Mouse (Mus musculus) left cerebral cortex, postnatal 10 days (tissue): ENCODE data around the gene 2410004B18Rik. TPM values are rescaled to one million over a fixed set of nuclear protein-coding genes. Genes with fewer than 3 reads are reported as not detected.
"Not testable (repeated sequence)": the region's sequence is repeated elsewhere in the genome, so short reads cannot be mapped to it uniquely, and the experiment has no call there.

Source experiments
- DNase-seq, 2 experiments: peaks; one replicate each; pipeline ENCODE4 v3.0.0; 2021 to 2022; ENCODE audit warnings: low spot score in 2 of 2, mixed read lengths in 1 of 2; ENCODE audit errors: extremely low spot score in 1 of 2
- intact Hi-C: fragments of 180-260 bp; cut with DNase I; formaldehyde crosslinking; loops from one replicate; pipeline ENCODE4 v1.15.1; 2025
- total RNA-seq, 2 experiments: library from RNA; stranded (reverse); gene quantifications; 2 replicates each; pipeline ENCODE4 v1.2.3; 2021

The 2410004B18Rik gene
- 10 to 100 TPM; 41.2 to 47.4 TPM for total RNA-seq

DNA sequence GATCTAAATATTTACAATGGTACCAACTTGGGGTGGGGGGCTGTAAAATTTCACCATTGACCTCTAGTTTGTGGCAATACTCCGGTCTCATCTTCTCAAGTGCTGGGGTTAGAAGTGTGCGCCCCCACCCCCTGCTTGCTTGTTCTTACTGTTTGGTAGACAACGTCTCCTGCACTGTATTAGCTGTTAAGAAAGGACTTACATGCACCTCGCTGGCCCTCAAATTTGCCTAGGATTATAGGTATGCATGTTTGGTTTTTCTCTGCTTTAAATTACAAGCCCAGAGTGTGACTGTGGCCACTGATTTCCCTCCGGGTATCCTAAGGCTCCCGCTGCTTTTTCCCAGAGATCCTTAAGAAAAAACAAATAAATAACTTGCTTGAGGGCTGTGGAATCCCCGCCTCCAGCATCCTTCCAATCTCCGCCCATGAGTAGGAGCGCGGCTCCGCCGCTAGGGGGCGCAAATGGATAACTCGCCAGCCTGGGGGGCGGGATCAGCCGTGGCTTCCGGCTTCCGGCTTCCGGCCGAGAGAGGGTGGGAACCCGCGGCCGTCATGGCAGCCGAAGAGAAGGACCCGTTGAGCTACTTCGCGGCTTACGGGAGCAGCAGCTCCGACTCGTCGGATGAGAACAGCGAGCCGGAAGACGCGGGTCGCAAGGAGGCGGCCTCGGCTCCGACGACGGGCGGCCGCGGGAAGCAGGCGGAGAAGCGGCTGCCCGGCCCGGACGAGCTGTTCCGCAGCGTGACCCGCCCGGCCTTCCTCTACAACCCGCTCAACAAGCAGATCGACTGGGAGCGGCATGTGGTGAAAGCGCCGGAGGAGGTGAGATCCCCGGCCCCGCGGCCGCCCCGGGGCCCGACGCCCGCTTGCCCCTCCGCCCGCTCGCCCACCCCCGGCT, at the start of gene 2410004B18Rik:
Gene 2410004B18Rik (plus strand): TSS at position 510 of the 900 bp plus-strand sequence.
- intact Hi-C loops = no loop called here
- peak; percentile 83 to 93 for DNase-seq

DNA sequence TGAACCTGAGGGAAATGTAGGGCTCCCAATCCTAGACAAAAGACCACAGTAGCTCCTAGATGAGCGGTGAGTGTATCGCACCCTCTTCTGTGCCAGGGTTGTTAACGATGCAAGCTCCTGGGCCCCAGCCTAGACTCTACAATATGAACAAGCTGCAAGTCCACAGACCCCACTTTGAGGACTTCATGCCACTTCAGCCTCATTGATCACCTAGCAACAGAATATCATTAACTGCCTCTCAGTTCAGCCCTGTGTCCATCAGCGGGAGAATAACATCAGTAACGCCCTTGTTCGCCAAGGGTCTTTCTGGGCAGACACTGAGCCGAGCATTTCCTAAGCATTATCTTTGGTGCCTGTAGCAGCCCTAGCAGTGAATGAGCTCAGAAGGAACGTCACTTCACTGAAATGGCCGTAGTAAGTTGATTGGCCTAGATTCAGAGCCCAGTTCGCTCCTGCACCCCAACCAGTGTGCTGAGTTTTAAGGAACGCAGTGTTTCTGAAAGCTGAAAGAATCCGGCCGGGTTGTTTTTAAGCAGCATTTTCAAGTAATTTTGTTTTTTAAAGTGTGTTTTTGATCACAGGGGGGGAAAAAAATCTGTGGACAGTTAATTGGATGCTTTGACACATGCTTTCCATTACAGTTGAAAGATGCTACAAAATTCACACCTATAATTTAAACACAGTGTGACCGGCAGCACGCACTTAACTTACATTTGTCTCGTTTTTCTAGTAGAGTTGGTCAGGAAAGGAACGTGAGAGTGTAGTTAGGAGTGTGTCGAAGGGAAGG, 47.3 kb upstream of the 2410004B18Rik start:
- DNase-seq = peak in 1 of 2 experiments; percentile 66
- intact Hi-C loops = loop anchor here (10.0 kb wide), 1 partner anchor 136 kb away; the partner anchor contains the start of gene Ddah1

DNA sequence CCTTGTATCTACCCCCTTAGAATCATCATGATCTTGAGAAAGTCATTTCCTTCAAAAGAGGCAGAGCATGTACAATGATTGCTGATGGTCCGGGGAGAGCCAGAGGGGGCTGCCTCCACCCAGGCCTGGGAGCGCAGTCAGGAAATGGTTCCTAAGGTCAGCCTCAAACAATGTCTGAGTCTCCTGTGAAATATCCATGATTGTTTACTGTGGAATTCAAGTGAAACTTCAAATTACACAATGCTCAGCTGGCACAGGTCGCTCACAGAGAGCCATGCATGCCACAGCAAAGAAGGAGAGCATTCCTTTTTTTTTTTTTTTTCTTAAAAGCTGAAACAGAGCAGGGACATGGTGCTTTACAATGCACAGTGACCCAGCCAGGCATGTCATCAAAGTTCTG, 45.4 kb upstream of the 2410004B18Rik start:
- intact Hi-C loops = loop anchor here (10.0 kb wide), 1 partner anchor 138 kb away; the partner anchor contains the start of gene Ddah1
- no peak for DNase-seq

DNA sequence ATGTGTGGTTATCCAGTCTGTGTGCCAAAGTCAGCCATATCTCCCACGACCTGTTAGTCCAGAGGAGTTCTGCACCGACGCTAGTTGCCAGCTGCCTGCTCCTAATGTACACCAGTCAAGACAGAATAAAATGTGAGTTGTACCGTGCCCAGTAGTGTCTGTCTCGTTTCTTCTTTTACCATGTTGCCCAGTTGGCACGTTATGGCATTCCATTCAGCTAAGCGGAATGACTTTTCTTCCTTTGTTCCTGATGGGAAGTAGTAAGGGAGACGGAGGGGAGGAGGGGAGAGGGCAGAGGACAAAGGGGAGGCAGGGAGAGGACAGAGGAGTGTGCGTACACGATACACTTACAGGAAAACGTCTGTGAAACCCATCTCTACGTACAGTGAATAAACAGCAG, 43.7 kb upstream of the 2410004B18Rik start:
- DNase-seq = no peak
- intact Hi-C loops = loop anchor here (10.0 kb wide), 1 partner anchor 139 kb away; the partner anchor contains the start of gene Ddah1

DNA sequence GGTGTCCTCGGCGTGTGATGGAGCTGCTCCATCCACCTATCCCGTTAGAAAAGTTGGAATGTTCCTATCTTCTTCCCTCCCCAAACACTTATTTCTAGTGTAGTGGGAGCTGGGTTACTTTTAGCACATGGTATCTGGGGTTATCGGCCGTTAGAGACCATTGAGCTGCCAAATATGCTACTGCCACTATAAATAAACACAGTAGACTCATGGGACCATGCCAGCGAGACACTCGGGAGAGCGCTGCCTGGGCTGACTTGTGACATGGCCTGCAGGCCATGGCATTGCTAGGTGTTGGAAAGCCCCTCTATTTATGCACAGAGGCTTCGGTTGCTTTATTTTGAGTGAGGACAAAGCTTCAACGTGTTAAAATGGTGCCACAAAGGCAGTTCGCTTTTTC, 40.1 kb upstream of the 2410004B18Rik start:
- intact Hi-C loops = loop anchor here (10.0 kb wide), 1 partner anchor 143 kb away; the partner anchor contains the start of gene Ddah1
- no peak for DNase-seq

DNA sequence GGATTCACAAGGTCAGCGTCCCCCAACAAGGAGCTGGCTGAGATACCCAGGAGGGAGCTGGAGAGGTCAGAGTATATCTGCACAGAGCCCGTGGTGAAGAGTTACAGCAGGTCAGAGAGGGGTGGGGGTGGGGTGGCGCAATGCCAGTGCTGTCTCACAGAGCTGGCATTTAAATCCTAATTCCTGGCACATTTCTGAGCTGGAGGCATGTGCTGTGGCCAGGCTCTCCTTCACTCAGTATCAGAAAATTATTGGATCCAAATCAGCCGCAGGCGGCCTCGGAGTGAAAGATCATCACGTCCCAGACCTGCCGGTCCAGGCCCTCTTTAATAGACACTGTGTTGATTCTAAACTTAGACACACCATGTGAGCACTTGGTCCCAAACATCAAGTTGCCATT, 38.0 kb upstream of the 2410004B18Rik start:
- intact Hi-C loops = loop anchor here (10.0 kb wide), 1 partner anchor 145 kb away; the partner anchor contains the start of gene Ddah1
- no peak for DNase-seq

DNA sequence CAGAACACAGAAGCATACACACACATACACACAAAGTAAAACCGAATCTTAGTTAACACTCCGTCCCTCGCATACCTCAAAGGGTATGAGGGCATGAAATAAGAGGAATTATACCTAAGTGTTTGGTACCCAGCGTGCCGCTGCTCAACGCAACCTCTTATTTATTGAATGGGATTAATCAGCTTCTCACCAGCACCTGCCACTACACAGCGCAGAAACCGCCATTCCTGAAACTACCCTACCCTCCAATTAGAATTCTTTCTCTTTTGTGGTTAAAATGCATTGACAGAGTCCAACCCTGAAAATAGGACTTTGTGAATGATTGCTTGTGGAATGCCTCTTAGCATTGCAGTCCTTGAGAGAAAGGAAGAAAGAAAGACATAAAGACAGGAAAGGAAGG, 34.3 kb upstream of the 2410004B18Rik start:
- intact Hi-C loops = no loop called here

DNA sequence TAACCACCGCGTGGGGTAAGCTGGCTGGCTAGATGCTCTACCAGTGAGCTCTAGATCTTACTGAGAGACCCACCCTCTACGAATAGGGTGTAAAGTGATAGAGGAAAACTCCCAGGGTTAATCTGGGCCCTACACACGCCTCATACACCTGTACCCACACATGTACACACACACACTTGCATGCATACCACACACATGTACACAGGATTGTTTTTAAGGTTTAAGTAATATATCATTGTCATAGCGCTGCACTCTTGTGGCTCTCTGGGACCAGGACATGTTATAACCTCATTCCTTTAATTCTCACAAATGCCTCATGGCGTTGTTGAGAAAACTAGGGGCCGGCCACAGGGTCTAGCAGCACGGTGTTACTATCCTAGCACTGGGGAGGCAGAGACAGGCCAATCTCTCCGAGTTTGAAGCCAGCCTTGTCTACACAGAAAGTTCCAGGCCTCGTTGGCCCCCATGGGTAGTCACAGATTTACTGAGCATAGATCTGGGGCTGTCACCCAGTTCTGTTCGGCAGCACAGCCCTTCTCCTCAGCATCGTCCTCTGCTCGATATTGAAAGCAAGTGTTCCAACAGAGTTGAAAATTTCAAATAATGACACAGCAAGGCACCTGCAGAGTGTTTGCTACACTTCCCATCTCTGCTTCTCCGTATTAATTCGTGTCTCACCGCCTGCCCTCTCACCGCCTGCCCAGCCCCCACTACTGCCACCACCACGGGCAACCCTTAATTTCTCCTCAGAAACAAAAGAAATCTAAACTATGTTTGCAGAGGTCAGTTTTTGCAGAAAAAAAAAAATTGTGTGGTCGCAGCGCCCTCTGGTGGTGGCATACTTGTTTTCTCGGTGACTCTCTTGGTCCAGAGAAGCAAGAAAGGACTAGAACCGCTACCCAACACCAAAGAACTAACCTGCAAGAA, 32.7 kb upstream of the 2410004B18Rik start:
- intact Hi-C loops = no loop called here
- DNase-seq = peak; percentile 36 to 59

More for the DNA sequence above, 34.3 kb upstream of the 2410004B18Rik start:
- no peak for DNase-seq

DNA sequence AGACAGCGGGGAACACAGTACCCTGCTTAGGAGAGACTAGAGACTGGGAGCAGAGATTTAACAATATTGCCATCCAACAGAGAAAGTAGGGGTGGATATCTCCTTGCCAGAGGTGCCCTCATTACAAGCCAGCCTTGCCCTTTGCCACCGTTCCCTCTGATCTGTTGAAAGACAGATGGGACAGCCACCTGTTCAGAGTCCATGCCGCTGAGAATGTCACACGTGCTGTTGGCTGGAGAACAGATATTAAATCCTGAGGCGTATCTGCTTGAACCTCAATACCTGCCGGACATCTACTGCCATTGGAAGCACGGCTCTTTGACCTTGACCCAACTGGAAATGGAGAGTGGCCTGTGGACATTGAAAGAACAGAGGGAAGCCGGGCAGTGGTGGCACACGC, 31.2 kb upstream of the 2410004B18Rik start:
- intact Hi-C loops = loop anchor here (2.0 kb wide), 1 partner anchor 324 kb away; no protein-coding TSS in a partner anchor

DNA sequence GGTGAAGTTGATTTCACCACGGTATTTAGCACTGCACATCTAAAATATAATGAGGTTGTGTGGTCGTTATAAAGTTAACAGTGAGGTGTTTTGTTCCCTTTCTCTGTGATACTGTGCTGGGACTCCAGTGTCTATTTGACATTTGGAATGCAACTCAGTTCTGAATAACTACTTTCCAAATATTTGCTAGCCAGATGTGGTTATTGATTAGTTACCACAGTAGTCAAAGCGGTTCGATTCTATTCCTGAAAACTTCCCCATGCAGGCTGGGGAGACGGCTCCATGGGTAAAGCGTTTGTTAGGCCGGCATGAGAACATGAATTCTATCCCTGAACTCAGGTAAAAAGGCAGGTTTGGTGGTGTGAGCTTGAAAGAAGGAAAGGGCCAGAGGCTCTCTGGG, 25.3 kb upstream of the 2410004B18Rik start:
- intact Hi-C loops = no loop called here
- DNase-seq = no peak

More for the DNA sequence above, 31.2 kb upstream of the 2410004B18Rik start:
- DNase-seq = no peak

DNA sequence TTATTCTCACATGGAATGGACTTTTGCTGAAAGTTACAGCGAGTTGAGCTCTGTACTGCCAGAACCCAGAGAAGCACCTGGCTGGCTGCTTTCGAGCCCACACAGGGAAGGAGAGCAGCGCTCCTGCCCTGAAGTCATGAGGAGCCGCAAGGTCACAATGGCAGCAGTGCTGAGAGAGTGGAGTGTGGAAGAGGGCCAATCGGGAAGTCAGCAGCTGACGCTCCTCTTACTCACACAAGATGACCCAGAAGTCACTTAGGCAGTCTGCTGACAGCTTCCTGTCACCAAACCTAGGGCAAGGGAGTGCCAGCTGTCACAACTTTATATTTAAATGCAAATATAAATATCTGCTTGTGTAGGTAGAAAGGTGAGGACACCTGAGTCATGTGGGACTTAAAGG, 24.6 kb upstream of the 2410004B18Rik start:
- DNase-seq = no peak
- intact Hi-C loops = no loop called here

DNA sequence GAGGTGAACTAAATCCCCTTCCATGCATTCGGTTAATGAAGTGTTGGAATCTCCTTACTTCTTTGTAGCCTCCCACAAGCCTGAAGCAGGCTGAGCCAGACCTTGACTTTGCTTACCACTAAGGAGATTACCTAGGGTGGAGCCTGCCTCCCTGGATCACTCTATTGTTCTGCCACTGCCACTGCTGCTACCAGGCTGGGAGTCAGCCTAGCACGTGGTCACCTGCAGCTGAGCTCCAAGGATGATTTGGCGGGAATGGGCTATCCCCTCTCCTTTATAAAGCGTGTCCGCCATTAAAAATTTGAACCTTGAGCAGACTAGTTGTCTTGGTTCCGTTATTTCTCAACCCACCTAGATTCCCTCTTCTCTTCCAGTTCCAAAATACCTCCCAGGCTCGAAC, 23.9 kb upstream of the 2410004B18Rik start:
- DNase-seq, intact Hi-C loops: not testable (repeated sequence)

DNA sequence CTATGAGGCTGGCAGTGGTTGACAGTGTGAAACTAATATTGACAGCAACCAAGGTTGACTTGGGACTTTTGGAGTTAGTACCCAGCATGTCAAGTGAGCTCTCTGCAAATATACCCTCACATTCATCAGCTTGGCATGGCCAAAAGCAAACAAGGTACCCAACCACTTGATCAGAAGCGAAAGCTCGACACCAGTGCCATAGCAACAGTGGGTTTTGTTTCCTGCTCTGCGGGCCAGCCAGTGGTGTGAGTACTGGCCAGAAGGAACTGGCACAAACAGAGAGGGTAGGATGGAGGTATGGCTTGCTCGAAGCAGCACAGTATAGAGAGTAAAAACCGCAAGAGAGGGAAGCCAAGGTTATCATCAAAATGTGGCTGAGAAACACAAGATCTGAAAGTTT, 21.4 kb upstream of the 2410004B18Rik start:
- no peak for DNase-seq
- intact Hi-C loops = no loop called here

DNA sequence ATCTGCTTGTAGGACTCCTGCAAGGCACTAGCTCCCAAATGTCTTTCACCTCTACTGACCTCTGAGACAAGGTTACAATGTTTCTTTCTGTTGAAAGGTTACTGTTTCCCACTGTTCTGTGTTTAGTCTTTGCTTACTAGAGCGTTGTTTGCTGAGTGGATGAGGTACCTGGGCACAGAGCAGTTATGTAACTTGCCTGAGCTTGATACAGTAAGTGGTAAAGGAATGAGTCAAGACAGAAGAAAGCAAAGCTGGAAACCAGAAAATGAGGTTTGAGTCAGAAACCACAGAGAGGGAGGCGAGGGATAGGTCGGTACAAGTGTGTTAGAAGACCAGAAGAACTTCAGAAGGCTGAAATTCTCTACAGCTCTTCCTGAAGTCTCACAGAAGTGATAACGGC, 21.0 kb upstream of the 2410004B18Rik start:
- intact Hi-C loops = no loop called here
- DNase-seq = no peak

DNA sequence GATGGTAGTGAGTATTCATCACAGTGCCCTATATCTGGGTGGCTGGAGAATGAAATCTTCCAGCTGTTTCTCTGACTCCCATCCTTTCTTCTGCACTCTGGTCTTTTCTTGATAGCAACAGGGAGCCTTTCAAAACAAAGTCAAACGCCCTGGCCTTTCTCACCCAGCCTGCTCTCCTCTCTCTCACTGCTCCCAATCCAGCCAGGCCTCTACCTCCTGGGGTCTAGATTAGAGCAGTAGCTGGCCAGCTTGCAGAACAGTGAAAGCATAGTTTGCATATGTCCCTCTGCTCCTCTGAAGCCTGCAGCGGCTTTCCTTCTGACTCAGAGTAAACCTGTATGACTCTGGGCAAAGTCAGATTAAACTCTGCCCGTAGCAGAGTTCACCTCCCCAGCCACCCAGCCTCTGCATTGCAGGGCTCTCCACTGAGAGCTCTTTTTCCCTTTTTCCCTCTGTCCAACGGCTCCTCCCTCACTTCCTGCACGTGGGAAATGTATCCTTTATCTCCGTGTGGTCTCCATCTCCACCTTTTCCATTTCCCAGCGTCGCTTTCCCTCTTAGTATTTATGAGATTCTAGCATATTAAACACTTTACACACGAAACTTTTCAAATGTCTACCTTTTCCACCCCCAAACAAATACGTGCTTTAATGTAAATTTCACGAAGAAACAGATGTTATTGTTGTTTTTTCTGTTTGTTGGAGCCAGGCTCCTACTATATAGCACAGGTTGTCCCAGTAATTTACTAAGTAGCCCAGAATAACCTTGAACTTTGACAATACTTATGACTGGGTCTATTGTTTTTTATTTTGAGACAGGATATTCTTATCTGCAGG, 15.6 kb upstream of the 2410004B18Rik start, which contains the start of gene Bcl10:
Gene Bcl10 (plus strand): TSS at position 786 of the 836 bp plus-strand sequence.
- no peak for DNase-seq
- intact Hi-C loops = no loop called here

DNA sequence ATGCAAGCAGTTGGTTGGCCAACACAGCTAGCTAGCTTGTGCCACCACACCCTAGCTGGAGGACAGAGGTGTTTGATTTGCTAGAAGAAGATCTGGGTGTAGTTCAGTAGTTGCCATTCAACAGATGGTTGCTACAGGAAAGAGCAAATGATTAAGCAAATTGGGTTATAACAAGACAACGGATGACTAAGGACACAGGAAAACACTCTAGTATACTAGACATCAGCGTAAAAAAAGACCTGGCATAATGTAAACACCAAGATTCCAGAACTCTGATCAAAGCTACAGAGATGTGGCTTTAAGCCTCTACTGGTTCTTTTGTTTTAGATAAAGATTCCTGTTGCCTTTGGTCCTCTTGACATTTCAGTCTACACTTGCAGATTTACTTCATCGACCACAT, 14.8 kb upstream of the 2410004B18Rik start:
- DNase-seq = no peak
- intact Hi-C loops = no loop called here

DNA sequence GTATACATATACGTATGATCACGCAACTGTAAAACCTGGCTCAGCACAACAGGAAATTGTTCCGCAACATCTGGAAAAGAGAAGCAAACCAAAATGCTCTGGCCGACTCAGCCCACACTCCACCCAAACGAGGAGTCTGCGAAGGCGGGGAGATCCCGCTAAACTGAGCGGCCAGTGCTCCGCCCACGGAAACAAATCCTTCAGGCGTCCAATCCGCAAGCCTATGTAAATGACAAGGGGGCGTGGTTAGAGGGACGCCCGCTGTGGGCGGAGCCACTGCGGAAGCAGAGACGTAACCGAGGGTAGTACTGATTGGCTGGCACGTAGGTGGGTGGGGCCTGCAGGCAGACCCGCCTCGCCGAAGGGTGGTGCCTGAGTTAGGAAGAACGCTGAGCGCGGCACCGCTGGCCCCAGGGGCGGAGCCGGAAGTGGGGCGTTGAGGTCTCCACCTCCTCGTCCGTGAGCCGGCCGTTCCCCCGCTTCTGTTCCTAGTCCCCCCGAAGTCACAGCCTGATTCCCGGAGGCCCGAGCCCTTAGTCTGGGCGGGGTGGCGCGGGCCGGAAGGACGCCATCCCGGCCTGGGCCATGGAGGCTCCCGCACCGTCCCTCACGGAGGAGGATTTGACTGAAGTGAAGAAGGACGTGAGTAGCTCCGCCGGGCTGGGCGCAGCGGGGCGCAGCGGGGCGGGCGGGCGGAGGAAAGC, 13.8 kb upstream of the 2410004B18Rik start:
- DNase-seq = peak; percentile 98 to 100
- intact Hi-C loops = no loop called here
